Mouse (Mus musculus) thymus, postnatal 0 days (tissue): ENCODE results near the gene Cwh43. TPM values are rescaled to one million over a fixed set of nuclear protein-coding genes. Genes with fewer than 3 reads are reported as not detected.
"Not testable (repeated sequence)": the region's sequence is repeated elsewhere in the genome, so short reads cannot be mapped to it uniquely, and the experiment has no call there.

Experiments used
- DNase-seq: peaks from one replicate; pipeline ENCODE4 v3.0.0-alpha.2; 2015; ENCODE audit warnings: low spot score
- polyA plus RNA-seq: library from polyadenylated mRNA; unstranded; fragments of >200 nt; fragmentation: Nextera tagmentation; extraction: Ambion mirVana; gene quantifications from 2 replicates; pipeline ENCODE4 v1.2.1, GENCODE M21; 2015

Gene Cwh43
- polyA plus RNA-seq, 1 experiment from 2014 or later = 0.35 TPM

DNA sequence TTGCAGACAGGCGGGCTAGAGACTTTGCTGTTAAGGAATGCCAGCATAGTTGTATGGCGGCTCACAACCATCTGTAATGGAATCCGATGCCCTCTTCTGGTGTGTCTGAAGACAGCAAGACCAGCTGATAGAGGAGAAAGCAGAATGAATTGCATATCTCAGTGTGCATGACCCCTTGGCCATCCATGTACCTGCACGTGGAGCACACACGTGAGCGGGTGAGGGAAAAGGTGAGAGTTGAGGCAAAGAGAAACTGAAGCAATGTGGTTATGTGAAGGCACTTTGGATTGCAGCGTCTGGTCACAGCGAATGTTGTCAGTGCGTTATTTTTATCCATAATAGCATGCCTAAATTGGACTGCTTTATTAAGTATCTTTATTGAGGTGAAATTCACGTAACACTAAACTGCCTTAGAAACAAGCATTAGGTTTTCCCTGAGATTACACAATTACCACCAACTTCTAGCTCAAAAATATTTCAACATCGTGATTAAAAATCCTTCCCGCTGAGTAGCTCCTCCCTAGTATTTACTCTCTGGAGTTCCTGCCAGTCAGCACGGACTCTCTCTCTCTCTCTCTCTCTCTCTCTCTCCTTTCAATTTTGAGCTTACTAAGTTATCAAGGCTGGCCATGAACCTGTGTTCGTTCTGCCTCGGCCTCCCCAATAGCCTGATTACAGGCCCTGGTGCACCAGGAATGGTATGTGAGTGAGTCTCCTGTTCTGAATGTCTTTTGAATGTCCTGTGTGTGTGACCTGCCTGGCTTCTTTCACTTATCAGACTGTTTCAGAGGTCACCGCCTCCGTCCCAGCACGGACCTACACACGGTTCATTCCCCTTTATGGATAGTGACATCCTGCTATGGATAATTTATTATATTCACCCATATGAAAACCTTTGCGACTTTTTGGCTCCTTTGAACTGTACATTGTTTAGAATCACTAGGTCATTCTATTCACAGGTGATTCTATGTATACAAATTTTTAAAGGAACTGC lies 68.8 kb downstream of the Cwh43 start:
- no peak for DNase-seq

DNA sequence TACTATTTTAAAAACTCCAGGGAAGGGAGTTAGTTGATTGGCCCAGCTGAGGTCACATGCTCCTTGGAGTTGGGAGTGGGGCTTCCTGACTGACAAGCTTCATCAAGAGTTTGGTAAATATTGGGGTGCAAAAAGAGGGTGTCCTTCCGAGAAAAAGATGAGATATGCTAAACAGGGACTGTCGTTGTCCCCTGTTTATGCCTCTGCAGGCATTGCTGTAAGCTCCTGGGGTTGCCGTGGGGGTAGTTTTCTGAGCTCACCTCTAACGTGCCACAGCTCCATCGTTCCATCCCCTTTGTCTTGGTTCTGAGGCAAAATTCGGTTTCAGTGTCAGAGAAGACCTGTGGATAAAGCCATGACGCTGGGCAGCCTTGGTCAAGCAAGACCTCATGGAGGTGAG lies 74.8 kb downstream of the Cwh43 start, which contains the start of gene Dcun1d4:
TSS of gene Dcun1d4 (plus strand) at position 301 of the 400 bp plus-strand sequence.
- DNase-seq = no peak

DNA sequence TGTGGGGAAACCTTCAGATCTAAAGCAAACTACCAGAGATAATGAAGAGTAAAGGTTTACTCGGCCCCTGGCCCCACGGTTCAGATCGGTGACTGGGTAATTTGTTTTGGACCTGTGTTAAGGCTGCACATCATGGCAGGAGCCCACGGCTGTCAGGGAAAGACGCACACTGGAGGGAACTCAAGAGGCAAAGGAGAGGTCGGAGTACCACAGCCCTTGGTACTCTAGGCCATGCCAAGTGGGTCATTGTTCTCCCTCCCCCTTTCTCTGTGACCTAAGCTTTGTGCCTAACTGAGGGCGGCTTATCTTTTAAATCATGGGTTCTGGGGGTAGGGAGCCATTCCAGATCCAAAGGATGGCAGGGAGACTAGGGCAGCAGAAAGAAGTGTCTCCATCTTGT lies 75.5 kb downstream of the Cwh43 start:
- DNase-seq = no peak

DNA sequence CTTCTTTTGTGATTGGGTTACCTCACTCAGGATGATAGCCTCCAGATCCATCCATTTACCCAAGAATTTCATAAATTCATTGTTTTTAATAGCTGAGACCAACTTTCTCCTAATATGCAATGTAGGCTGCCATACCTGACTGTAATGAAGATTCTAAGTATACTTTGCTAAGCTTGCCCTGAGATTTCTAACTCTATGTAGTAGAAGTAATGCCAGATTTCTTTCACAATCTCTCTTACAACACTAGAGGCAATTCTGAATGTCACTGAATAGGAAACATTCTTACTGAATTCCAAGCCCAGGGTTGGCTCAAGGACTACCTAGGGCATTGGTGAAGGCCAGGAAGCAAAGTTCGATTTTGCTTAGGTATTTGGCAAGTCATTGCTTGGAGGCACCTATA lies 76.5 kb downstream of the Cwh43 start:
- DNase-seq = not testable (repeated sequence)

DNA sequence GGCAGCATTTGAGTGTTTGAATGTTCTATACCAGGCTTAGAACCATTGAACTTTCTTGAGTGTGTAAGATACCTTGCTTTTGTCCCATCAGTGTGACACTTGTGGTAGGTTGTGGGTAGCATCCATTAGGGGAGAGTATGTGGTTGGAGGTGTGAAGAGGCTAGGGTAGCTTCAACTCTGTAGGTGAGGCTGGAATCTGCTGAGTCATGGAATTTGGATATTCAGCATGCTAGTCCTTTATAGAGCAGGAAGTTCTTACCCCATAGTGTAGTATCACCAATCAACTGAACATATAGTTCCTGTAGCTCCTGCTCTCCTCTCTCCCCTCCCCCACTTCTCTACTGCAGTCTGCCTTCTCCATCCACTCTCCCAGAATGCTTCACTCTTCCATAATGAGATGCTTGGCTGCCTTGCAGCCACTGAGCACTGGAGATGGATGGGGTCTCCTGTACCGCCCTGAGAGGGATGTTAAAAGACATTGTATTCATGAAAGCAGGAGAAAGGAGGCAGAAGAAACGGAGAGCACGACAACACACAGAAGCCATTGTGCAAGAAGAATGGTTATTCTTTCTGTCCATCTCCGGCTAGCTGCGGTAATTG lies 78.2 kb downstream of the Cwh43 start:
- DNase-seq = no peak

DNA sequence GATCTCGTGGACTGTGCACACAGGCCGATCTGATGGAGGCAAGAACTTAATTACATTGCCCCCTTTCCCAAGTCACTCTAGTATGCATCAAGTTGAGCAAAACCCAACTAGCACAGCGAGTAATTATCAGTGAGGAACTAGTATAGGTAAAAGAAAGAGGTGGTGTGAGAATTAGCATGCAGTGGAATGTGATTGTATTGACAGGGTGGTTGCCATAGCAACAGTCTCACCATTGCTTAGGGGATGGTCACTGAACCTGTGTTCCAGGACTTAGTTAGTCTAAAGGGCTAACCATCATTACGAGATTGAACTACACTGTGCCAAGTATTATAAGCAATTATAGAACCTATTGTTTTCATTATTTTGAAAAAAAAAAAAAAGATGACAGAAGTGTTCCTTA lies 80.6 kb downstream of the Cwh43 start:
- DNase-seq = no peak

DNA sequence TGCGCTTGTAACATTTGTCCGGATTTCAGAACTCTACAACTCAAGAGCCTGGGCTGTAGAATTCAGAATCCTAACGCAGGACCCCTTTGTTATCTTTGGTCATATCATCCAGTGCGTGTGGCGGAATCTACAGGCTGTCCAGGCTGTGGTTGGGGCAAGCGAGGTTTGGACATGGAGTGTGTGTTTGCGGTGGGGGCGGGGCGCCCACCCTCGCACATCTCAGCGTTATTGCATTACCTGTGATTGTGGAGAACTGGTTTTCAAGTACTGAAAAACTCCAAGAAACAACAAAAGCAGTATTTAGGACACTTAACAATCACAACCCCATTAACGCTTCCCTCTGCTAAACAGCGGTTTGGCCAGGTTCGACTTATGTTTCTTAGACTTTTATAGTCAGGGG lies 84.0 kb downstream of the Cwh43 start:
- DNase-seq = no peak

DNA sequence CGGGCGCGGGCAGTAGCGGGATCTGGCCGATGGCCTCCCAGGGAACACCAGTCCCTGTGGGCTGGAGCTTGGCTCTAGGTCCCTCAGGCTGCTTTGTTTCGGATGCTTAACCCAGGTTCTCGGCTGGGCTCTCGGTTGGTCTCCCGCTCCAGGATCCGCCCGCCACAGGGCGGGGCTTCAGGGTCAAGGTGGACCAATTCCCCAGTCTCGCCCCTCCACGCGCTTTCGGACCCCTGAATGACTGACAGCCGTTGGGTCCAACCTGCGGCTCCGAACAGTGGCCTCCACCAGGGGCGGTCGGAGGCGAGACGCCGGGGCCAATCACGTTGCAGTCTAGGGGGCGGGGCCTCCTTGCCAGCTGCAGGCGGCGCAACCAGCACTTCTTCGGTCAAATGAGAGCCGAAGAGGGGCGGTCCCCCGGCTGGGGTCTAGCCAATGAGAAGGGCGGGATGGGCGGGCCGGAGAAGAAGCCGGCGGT lies 84.8 kb downstream of the Cwh43 start:
- DNase-seq = peak; percentile 96

DNA sequence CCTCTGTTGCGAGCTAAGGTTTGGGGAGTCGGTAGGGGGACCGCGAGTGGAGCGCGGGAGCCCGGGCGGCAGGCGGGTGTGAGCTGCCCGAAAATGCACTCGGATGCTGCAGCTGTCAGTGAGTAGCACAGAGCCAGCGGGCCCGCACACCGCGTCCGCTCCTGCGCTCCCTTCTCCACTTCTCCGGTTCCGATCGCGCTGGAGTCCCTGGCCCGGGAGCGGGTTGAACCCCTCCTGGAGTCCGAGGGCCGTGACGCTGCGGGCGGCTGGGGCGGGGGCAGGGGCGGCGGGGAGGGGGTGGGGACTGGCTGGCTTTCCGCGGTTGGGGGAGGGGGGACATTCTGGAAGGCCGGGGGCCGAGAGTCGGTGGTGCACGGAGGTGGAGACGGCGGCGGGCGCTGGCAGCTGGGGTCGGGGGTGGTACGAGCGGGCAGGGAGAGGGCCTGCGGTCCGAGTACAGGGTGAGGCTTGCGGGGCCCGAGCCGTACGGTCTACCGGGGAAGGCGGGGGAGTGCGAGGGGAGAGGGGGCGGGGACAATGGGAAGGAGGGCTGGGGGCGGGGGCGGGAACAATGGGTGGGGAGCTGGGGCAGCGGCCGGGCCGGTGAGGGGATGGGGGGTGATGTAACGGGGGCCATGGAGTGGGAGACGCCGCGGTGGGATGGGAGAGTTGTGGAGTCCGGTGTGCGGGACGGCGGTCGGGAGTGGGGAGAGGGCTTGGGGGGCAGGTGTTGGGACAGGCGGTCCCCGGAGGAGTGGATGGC lies 85.4 kb downstream of the Cwh43 start:
- no peak for DNase-seq

DNA sequence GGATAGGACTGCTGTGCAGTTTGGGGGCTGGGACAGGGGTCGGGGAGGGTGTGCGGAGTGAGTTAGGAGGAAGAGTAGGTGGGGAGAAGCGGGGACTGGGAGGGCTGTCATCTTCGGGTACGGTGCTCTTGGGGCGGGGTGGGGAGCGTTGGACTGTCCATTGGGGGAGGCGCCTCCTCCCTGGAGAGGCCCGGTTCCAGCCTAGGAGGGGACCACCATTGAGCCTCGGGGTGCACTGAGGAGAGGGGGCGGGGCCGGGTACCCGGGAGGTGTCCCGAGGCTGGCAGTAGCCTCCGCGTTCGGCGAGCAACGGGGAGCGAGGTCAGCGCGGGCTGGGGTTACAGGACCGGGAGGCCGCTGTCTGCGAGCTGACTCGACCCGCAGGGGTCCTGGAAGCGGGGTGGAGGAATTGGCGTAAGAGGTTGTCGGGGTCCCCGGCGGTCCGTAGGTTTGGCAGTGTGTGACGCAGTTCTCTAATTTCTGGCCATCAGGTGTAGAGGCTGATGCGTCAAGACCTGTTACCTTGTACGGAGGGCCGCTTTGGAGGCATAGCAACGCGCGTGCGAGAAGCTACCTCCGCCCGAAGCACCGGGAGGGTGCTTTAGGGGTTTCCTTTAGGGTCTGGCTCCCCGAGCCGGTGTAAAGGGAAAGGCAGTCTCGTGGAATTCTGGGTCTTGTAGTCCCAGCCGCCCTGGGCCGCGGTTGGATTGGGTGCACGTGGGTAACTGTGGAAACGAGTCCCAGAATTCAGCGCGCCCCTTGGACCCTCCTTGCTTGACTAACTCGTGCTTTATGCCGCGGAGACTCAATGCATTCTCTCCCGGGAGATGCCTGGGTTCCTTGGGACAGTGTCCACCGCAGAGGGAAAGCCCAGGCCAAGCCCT lies 86.2 kb downstream of the Cwh43 start:
- DNase-seq = peak; percentile 91

DNA sequence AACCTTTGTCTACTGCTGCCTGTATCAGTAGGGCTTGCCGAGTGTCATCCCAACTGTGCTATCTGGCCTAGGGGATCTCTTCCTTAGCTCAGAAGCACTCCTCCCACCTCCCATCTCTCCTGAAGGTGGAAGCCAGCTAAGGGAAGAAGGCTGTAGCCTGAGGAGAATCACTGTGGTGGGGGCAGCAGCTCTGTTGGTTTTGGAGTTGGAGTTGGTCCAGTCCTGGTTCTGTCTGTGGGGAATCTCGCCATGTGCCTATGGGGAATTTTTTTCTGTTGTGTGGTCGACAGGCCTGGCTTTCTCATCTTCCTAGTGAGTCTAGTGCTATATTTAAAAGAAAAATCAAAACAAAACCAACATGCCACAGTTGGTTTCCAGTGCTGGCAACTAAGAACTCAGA lies 91.5 kb downstream of the Cwh43 start:
- no peak for DNase-seq

DNA sequence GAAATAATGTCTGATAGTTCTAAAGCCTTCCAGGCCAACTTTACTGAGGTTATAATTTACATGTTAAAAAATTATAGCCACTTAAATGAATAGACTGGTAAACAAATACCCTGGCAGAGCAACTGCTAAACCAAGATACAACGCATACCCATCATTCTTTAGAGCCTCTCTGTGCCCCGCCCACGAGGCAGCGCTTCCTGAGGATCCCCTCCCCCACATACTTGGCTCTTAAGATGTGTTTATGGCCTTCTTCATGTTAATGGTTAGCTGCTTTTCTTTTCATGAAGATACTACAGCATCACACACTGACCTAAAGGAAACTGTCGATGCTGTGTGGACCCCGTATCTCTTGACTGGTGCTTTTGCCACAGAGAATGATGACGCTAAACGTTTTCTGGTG lies 92.7 kb downstream of the Cwh43 start:
- DNase-seq = no peak

DNA sequence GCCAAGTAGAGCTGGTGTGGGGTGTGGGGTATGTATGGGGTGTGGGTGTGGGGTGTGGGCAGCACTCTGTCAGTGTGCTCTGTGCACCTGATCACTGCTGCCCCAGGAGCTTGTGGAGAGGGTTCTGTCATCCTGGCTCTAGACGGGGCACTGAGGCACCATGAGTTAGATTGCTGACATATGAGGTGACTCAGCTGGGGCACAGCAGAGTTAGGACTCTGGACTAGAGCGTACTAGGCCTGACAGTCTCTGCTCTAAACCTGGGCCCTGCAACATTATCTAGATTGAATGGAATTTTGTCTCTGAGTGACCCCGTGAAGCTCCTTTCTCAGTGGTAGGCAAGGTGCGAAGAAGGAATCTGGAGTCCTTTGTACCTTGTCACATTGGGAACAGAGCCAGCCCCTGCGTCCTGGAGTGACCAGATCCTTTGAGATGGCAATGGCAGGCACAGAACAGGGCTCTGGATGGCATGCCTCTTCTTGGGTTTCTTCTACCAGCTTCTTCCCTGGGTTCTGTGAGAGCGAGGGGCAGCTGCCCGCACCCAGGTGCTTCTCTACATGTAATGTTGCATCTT lies 95.1 kb downstream of the Cwh43 start:
- DNase-seq = no peak

DNA sequence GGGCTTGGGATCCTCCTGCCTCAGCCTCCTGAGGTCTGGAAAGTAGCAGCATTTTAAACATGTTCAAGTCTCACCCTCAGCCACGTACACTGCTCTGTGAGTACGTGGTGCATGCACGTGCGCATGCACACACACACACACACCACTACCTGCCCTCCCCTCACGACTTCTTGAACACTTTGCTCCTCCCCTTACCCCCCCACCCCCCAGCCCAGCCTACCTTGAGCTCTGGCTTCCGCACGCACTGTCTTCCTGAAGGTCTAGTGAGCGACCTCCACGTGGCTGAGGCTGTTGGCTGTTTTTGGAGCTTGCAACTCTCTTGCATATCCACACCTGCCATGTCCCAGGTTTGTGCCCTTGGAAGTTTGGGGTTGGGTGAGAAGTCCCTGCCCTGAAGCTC lies 96.5 kb downstream of the Cwh43 start:
- DNase-seq = no peak

Other genes with a start within 250 kb of the Cwh43 start
- gene Fryl, start 149.5 kb upstream of the Cwh43 start, polyA plus RNA-seq = 46.9 and 63.2 TPM in 2 replicates
- 216 and 233 TPM in 2 replicates for gene Ociad1, start 113.3 kb upstream of the Cwh43 start, polyA plus RNA-seq
- 55.6 and 57.7 TPM in 2 replicates for gene Ociad2, start 65.0 kb upstream of the Cwh43 start, polyA plus RNA-seq
- 5.9 and 8.8 TPM in 2 replicates for gene Dcun1d4, start 74.9 kb downstream of the Cwh43 start, polyA plus RNA-seq
- gene Lrrc66, start 226.5 kb downstream of the Cwh43 start, polyA plus RNA-seq = 0.44 and 0.64 TPM in 2 replicates
- gene Sgcb, start 241.7 kb downstream of the Cwh43 start, polyA plus RNA-seq = 9.5 and 11.0 TPM in 2 replicates
- gene Spata18, start 245.3 kb downstream of the Cwh43 start, polyA plus RNA-seq = 0.17 and 0.27 TPM in 2 replicates